Mouse (Mus musculus): Measurements from ENCODE around the gene Tet3. TPM values are rescaled to one million over a fixed set of nuclear protein-coding genes. Genes with fewer than 3 reads are reported as not detected.

Gene Tet3
- polyA plus RNA-seq, 1 experiment from 2014 or later = 60.9 TPM

- Histone ChIP-seq H3K27me3 (replicated peaks; ENCODE audit: control insufficient read depth, insufficient read depth, low read length) (no peaks in the 10 kb centered on the region), H3K9me3 (ENCODE audit: control insufficient read depth, low read length) (no peaks in the 10 kb centered on the region), H3K9ac (replicated peaks; ENCODE audit: low read depth, low read length) (no peak overlapping the region), H3K4me2 (ENCODE audit: low read length) (peak overlapping the region; percentile 14; the same call in 1 of the 2 replicates), H3K27ac (ENCODE audit: low read length) (peak overlapping the region; percentile 48), H3K4me1 (replicated peaks; ENCODE audit: control insufficient read depth, insufficient read depth, low read length) (peaks cover 62% of the 10 kb centered on the region), H3K4me3 (replicated peaks; ENCODE audit: low read length) (no peak overlapping the region), H3K36me3 (ENCODE audit: control insufficient read depth, insufficient read depth) (no peaks in the 10 kb centered on the region)
- 5% methylated on average over 13 of the region's 13 CpGs for WGBS
- ATAC-seq = peak; percentile 18; the same call in 1 of the 2 replicates
Observed at GRCm38 (mm10) chr6:83443441-83444340, 15.2 kb downstream of the Tet3 start.

DNA sequence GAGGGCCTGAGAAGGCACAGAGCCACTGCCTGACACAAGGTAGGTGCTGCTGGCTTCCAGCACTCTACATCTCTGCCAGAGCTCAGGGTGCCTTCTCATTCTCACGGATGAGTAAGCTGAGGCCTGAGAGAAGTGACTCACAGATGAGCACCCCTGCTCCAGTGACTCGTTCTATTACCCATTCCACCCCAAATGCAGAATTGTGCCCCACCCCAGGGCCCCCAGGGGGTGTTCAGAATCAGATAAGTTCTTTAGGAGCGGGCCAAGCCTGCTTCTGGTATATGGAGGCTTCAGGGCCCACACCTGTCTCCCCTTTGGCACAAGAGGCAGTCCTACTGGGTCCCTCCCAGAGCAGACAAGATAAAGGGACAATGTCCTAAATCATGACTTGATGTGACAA lies 16.2 kb downstream of the Tet3 start:
- peaks cover 72% of the 10 kb centered on the region for H3K4me1 ChIP-seq (replicated peaks; ENCODE audit: control insufficient read depth, insufficient read depth, low read length)
- H3K4me2 ChIP-seq (ENCODE audit: low read length) = peak overlapping the region; percentile 73; the same call in 1 of the 2 replicates
- no peaks in the 10 kb centered on the region for H3K9me3 ChIP-seq (ENCODE audit: control insufficient read depth, low read length)
- H3K27ac ChIP-seq (ENCODE audit: low read length) = peak overlapping the region; percentile 30; the same call in 1 of the 2 replicates
- ATAC-seq = no peak
- no peaks in the 10 kb centered on the region for H3K36me3 ChIP-seq (ENCODE audit: control insufficient read depth, insufficient read depth)
- WGBS = 49% methylated on average over 3 of the region's 3 CpGs
- 0 out of 2 replicates have a peak overlapping the region, but pooled peaks have one; percentile 18 for H3K9ac ChIP-seq (replicated peaks; ENCODE audit: low read depth, low read length)
- no peaks in the 10 kb centered on the region for H3K27me3 ChIP-seq (replicated peaks; ENCODE audit: control insufficient read depth, insufficient read depth, low read length)
- H3K4me3 ChIP-seq (replicated peaks; ENCODE audit: low read length) = no peak overlapping the region

DNA sequence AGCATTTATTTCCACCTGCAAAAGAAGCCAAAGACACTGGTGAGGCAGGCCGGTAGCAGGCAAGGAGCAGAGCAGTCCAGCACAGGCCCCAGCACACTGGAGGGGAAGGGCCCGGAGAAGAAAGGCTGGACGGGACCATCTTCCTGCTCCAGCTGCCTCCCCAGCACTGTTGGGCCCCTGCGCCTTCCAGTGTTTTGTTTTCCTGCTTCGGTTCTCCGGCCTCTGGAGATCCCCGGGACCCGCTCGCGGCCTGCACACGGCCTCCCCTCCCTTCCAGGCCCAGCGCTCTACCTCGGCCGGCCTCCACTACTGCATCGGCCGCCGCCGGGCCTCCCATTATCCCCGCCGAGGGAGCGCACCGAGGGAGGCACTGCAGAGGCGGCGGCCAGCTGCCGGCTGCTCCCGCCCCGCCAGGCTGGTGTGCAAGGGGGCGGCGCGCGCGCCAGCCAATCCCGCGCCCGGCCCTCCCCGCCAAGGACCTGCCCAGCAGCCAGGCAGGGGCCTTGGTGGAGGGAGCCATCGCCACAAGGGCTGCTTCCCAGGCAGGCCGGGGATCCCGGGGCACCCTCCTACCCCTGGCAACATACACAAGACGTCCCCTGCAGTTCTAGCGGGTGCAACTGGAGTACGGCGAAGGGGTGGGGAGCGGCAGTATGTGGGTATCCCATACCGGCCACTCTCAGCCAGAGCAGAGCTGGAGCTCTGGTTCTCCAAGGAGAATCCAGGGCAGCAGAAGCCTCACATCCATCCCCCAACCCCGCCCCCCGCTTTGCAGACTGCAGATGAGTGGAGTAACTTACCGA lies 17.4 kb downstream of the Tet3 start:
- Histone ChIP-seq H3K36me3 (ENCODE audit: control insufficient read depth, insufficient read depth) (no peaks in the 10 kb centered on the region), H3K9me3 (ENCODE audit: control insufficient read depth, low read length) (no peaks in the 10 kb centered on the region), H3K4me2 (ENCODE audit: low read length) (peak overlapping the region; percentile 73), H3K4me3 (replicated peaks; ENCODE audit: low read length) (peak overlapping the region; percentile 65), H3K4me1 (replicated peaks; ENCODE audit: control insufficient read depth, insufficient read depth, low read length) (peaks cover 79% of the 10 kb centered on the region), H3K9ac (replicated peaks; ENCODE audit: low read depth, low read length) (peak overlapping the region; percentile 85), H3K27ac (ENCODE audit: low read length) (peak overlapping the region; percentile 96), H3K27me3 (replicated peaks; ENCODE audit: control insufficient read depth, insufficient read depth, low read length) (no peaks in the 10 kb centered on the region)
- ATAC-seq = peak; percentile 90
- under 1% methylated on average over 42 of the region's 48 CpGs for WGBS

- Histone ChIP-seq H3K9me3 (ENCODE audit: control insufficient read depth, low read length) (no peaks in the 10 kb centered on the region), H3K27me3 (replicated peaks; ENCODE audit: control insufficient read depth, insufficient read depth, low read length) (no peaks in the 10 kb centered on the region), H3K27ac (ENCODE audit: low read length) (peak overlapping the region; percentile 96), H3K4me3 (replicated peaks; ENCODE audit: low read length) (peak overlapping the region; percentile 65), H3K36me3 (ENCODE audit: control insufficient read depth, insufficient read depth) (no peaks in the 10 kb centered on the region), H3K4me1 (replicated peaks; ENCODE audit: control insufficient read depth, insufficient read depth, low read length) (peaks cover 86% of the 10 kb centered on the region), H3K4me2 (ENCODE audit: low read length) (peak overlapping the region; percentile 73), H3K9ac (replicated peaks; ENCODE audit: low read depth, low read length) (peak overlapping the region; percentile 85)
- peak; percentile 58 for ATAC-seq
- 1% methylated on average over 26 of the region's 26 CpGs for WGBS
Observed at GRCm38 (mm10) chr6:83440510-83441258, 18.2 kb downstream of the Tet3 start.

GRCm38 (mm10) chr6:83440197-83440509 lies 18.7 kb downstream of the Tet3 start:
- H3K27me3 ChIP-seq (replicated peaks; ENCODE audit: control insufficient read depth, insufficient read depth, low read length) = no peaks in the 10 kb centered on the region
- no peak for ATAC-seq
- H3K27ac ChIP-seq (ENCODE audit: low read length) = peak overlapping the region; percentile 96
- peaks cover 86% of the 10 kb centered on the region for H3K4me1 ChIP-seq (replicated peaks; ENCODE audit: control insufficient read depth, insufficient read depth, low read length)
- WGBS = 19% methylated on average over 3 of the region's 3 CpGs
- H3K4me2 ChIP-seq (ENCODE audit: low read length) = peak overlapping the region; percentile 73
- no peaks in the 10 kb centered on the region for H3K9me3 ChIP-seq (ENCODE audit: control insufficient read depth, low read length)
- H3K36me3 ChIP-seq (ENCODE audit: control insufficient read depth, insufficient read depth) = no peaks in the 10 kb centered on the region
- peak overlapping the region; percentile 65 for H3K4me3 ChIP-seq (replicated peaks; ENCODE audit: low read length)
- peak overlapping the region; percentile 85 for H3K9ac ChIP-seq (replicated peaks; ENCODE audit: low read depth, low read length)

- Histone ChIP-seq H3K9me3 (ENCODE audit: control insufficient read depth, low read length) (no peaks in the 10 kb centered on the region), H3K4me3 (replicated peaks; ENCODE audit: low read length) (peak overlapping the region; percentile 65), H3K27me3 (replicated peaks; ENCODE audit: control insufficient read depth, insufficient read depth, low read length) (no peaks in the 10 kb centered on the region), H3K4me1 (replicated peaks; ENCODE audit: control insufficient read depth, insufficient read depth, low read length) (peaks cover 85% of the 10 kb centered on the region), H3K9ac (replicated peaks; ENCODE audit: low read depth, low read length) (peak overlapping the region; percentile 85), H3K36me3 (ENCODE audit: control insufficient read depth, insufficient read depth) (no peaks in the 10 kb centered on the region), H3K4me2 (ENCODE audit: low read length) (peak overlapping the region; percentile 73), H3K27ac (ENCODE audit: low read length) (peak overlapping the region; percentile 96)
- no peak for ATAC-seq
- 48% methylated on average over 5 of the region's 5 CpGs for WGBS
Observed at GRCm38 (mm10) chr6:83439781-83440180, 19.1 kb downstream of the Tet3 start.

GRCm38 (mm10) chr6:83439119-83439767 lies 19.6 kb downstream of the Tet3 start:
- H3K4me1 ChIP-seq (replicated peaks; ENCODE audit: control insufficient read depth, insufficient read depth, low read length) = peaks cover 80% of the 10 kb centered on the region
- 61% methylated on average over 13 of the region's 13 CpGs for WGBS

GRCm38 (mm10) chr6:83438584-83438983 lies 20.3 kb downstream of the Tet3 start:
- H3K27me3 ChIP-seq (replicated peaks; ENCODE audit: control insufficient read depth, insufficient read depth, low read length) = no peaks in the 10 kb centered on the region
- H3K9me3 ChIP-seq (ENCODE audit: control insufficient read depth, low read length) = no peaks in the 10 kb centered on the region
- H3K9ac ChIP-seq (replicated peaks; ENCODE audit: low read depth, low read length) = no peak overlapping the region; the same call in 1 of the 2 replicates
- H3K4me2 ChIP-seq (ENCODE audit: low read length) = peak overlapping the region; percentile 73
- H3K36me3 ChIP-seq (ENCODE audit: control insufficient read depth, insufficient read depth) = no peaks in the 10 kb centered on the region
- H3K4me3 ChIP-seq (replicated peaks; ENCODE audit: low read length) = no peak overlapping the region
- peak overlapping the region; percentile 12; the same call in 1 of the 2 replicates for H3K27ac ChIP-seq (ENCODE audit: low read length)
- 36% methylated on average over 3 of the region's 3 CpGs for WGBS
- ATAC-seq = no peak
- peaks cover 78% of the 10 kb centered on the region for H3K4me1 ChIP-seq (replicated peaks; ENCODE audit: control insufficient read depth, insufficient read depth, low read length)

More at GRCm38 (mm10) chr6:83439119-83439767, 19.6 kb downstream of the Tet3 start:
- Histone ChIP-seq H3K36me3 (ENCODE audit: control insufficient read depth, insufficient read depth) (no peaks in the 10 kb centered on the region), H3K9me3 (ENCODE audit: control insufficient read depth, low read length) (no peaks in the 10 kb centered on the region), H3K4me2 (ENCODE audit: low read length) (peak overlapping the region; percentile 73), H3K9ac (replicated peaks; ENCODE audit: low read depth, low read length) (peak overlapping the region; percentile 85), H3K27ac (ENCODE audit: low read length) (peak overlapping the region; percentile 37; the same call in 1 of the 2 replicates), H3K27me3 (replicated peaks; ENCODE audit: control insufficient read depth, insufficient read depth, low read length) (no peaks in the 10 kb centered on the region), H3K4me3 (replicated peaks; ENCODE audit: low read length) (peak overlapping the region; percentile 65)
- ATAC-seq = no peak

Measured in forebrain, embryonic 16.5 days (tissue).